Mouse (Mus musculus) heart, postnatal 0 days (tissue): ENCODE measurements around the gene Ccdc51.

ENCODE experiments used
- CTCF ChIP-seq: IDR thresholded peaks from 2 replicates; pipeline ENCODE4 v1.5.1; 2016; ENCODE audit warnings: antibody characterized with exemption, control low read depth, low read depth
- EP300 ChIP-seq: IDR thresholded peaks from 2 replicates; pipeline ENCODE4 v1.6.1; 2016; ENCODE audit warnings: antibody characterized with exemption, low read depth

GRCm38 (mm10) chr9:109127076-109127475, 44.8 kb downstream of the Ccdc51 start:
- TF ChIP-seq EP300 (no peak), CTCF (no peak)
